In genomic region chr8:54435694-54436093, GRCm38 (mm10) we compare ENCODE assay signal across 26 mouse cellular contexts.
DNase-seq lines count a peak whose midpoint lies in the region; ATAC-seq and TF ChIP-seq lines count a peak whose summit lies in the region.
"Had no signal": no experiment of that assay in that cellular context is flagged by ENCODE, and none has a peak within 500 bp of the region (broad histone marks: within the 10 kb centered on the region; RNA-seq: fewer than 3 reads in every experiment).

No protein-coding gene starts in this region.

- H3K4me1 ChIP-seq in hindbrain, embryonic 11.5 days (replicated peaks; ENCODE audit: control insufficient read depth, insufficient read depth, low read length), result no peaks in the 10 kb centered on the region
- no peaks in the 10 kb centered on the region for H3K4me1 ChIP-seq in hindbrain, embryonic 14.5 days (replicated peaks; ENCODE audit: control insufficient read depth, insufficient read depth, low read length)
- H3K4me1 ChIP-seq in midbrain, embryonic 16.5 days (ENCODE audit: control insufficient read depth, insufficient read depth, low read length), result no peaks in the 10 kb centered on the region
- no peaks in the 10 kb centered on the region for H3K4me1 ChIP-seq in midbrain, embryonic 15.5 days
- H3K4me1 ChIP-seq: forebrain, embryonic 10.5 days; forebrain, embryonic 15.5 days; heart, embryonic 12.5 days; heart, embryonic 15.5 days; hindbrain, embryonic 10.5 days had no signal

- ATAC-seq in hindbrain, embryonic 11.5 days (ENCODE audit: low FRiP score), result no peak
- no peak for ATAC-seq in hindbrain, embryonic 14.5 days (ENCODE audit: low FRiP score)
- peak; percentile 56; the same call in 1 of the 2 replicates for ATAC-seq in midbrain, embryonic 16.5 days
- ATAC-seq in midbrain, embryonic 15.5 days (replicated peaks), result no peak
- ATAC-seq: activated CD4-positive, CD25-positive, alpha-beta regulatory T cell, adult 4 months; forebrain, embryonic 15.5 days; hindbrain, embryonic 16.5 days; inflammation-experienced regulatory T-cells, adult 6 months; intestine, embryonic 16.5 days had no signal

- H3K36me3 ChIP-seq in hindbrain, embryonic 11.5 days (ENCODE audit: control insufficient read depth, insufficient read depth, low read length), result no peaks in the 10 kb centered on the region
- H3K36me3 ChIP-seq in hindbrain, embryonic 14.5 days (replicated peaks; ENCODE audit: control insufficient read depth, insufficient read depth), result no peaks in the 10 kb centered on the region
- no peaks in the 10 kb centered on the region for H3K36me3 ChIP-seq in midbrain, embryonic 16.5 days (ENCODE audit: control insufficient read depth, insufficient read depth, low read length)
- H3K36me3 ChIP-seq in midbrain, embryonic 15.5 days (replicated peaks), result no peaks in the 10 kb centered on the region
- H3K36me3 ChIP-seq: forebrain, embryonic 10.5 days; forebrain, embryonic 15.5 days; heart, embryonic 12.5 days; heart, embryonic 15.5 days; hindbrain, embryonic 10.5 days had no signal

- 78% methylated on average over 5 of the region's 5 CpGs for WGBS in hindbrain, embryonic 11.5 days
- 57% methylated on average over 5 of the region's 5 CpGs for WGBS in hindbrain, embryonic 14.5 days
- WGBS in midbrain, embryonic 16.5 days, result 46% methylated on average over 5 of the region's 5 CpGs
- WGBS in midbrain, embryonic 15.5 days, result 61% methylated on average over 5 of the region's 5 CpGs

- H3K27ac ChIP-seq in hindbrain, embryonic 11.5 days (ENCODE audit: low read depth, low read length), result no peak overlapping the region
- no peak overlapping the region for H3K27ac ChIP-seq in hindbrain, embryonic 14.5 days
- no peak overlapping the region for H3K27ac ChIP-seq in midbrain, embryonic 16.5 days (ENCODE audit: low read length)
- no peak overlapping the region for H3K27ac ChIP-seq in midbrain, embryonic 15.5 days
- no peak overlapping the region for H3K27ac ChIP-seq in left cerebral cortex, adult 2 months
- H3K27ac ChIP-seq: forebrain, embryonic 10.5 days; forebrain, embryonic 15.5 days; heart, embryonic 15.5 days; hindbrain, embryonic 10.5 days had no signal

- H3K9ac ChIP-seq in hindbrain, embryonic 11.5 days (ENCODE audit: low read depth, low read length), result no peak overlapping the region
- no peak overlapping the region for H3K9ac ChIP-seq in hindbrain, embryonic 14.5 days
- H3K9ac ChIP-seq in midbrain, embryonic 16.5 days (ENCODE audit: low read depth, low read length), result no peak overlapping the region
- no peak overlapping the region for H3K9ac ChIP-seq in midbrain, embryonic 15.5 days
- H3K9ac ChIP-seq: forebrain, embryonic 15.5 days; heart, embryonic 12.5 days; heart, embryonic 15.5 days had no signal

- no peak for TF ChIP-seq CTCF in left cerebral cortex, adult 2 months (IDR thresholded peaks at IDR 0.05)

- H3K4me2 ChIP-seq in hindbrain, embryonic 11.5 days (replicated peaks; ENCODE audit: low read depth, low read length), result no peak overlapping the region
- no peak overlapping the region for H3K4me2 ChIP-seq in hindbrain, embryonic 14.5 days (replicated peaks)
- no peak overlapping the region for H3K4me2 ChIP-seq in midbrain, embryonic 16.5 days (ENCODE audit: low read length)
- no peak overlapping the region for H3K4me2 ChIP-seq in midbrain, embryonic 15.5 days
- H3K4me2 ChIP-seq: forebrain, embryonic 15.5 days; heart, embryonic 12.5 days; heart, embryonic 15.5 days had no signal

- DNase-seq in embryo, embryonic 10 days (ENCODE audit: low spot score), result peak; percentile 23
- DNase-seq in embryo, embryonic 11 days, result no peak
- DNase-seq in hindbrain, embryonic 11.5 days (ENCODE audit: low spot score), result peak; percentile 12
- DNase-seq in hindbrain, embryonic 14.5 days (ENCODE audit: low spot score), result no peak
- DNase-seq in left cerebral cortex, adult 2 months (ENCODE audit: extremely low spot score in 1 of 2, low spot score in 2 of 2), result no peak
- DNase-seq: adrenal gland, postnatal 10 days; adrenal gland, postnatal 36 days; cerebellum, adult 11-12 months; cerebellum, adult 8-10 months; cerebellum, postnatal 10 days; cerebellum, postnatal 36 days; gastrocnemius, postnatal 25 days; heart, adult 18-20 months; heart, postnatal 10 days; heart, postnatal 36 days had no signal

- intact Hi-C loops in left cerebral cortex, adult 2 months (cut with DNase I), result no loop called here

- H3K4me3 ChIP-seq in hindbrain, embryonic 11.5 days (ENCODE audit: low read depth, low read length), result no peak overlapping the region
- no peak overlapping the region for H3K4me3 ChIP-seq in hindbrain, embryonic 14.5 days (replicated peaks; ENCODE audit: low read length)
- H3K4me3 ChIP-seq in midbrain, embryonic 16.5 days (ENCODE audit: low read depth, low read length), result no peak overlapping the region
- no peak overlapping the region for H3K4me3 ChIP-seq in midbrain, embryonic 15.5 days
- H3K4me3 ChIP-seq in left cerebral cortex, adult 2 months, result no peak overlapping the region
- H3K4me3 ChIP-seq: forebrain, embryonic 10.5 days; forebrain, embryonic 15.5 days; heart, embryonic 12.5 days; heart, embryonic 15.5 days; hindbrain, embryonic 10.5 days had no signal

- no peaks in the 10 kb centered on the region for H3K27me3 ChIP-seq in hindbrain, embryonic 11.5 days (ENCODE audit: control insufficient read depth, insufficient read depth, low read length)
- no peaks in the 10 kb centered on the region for H3K27me3 ChIP-seq in hindbrain, embryonic 14.5 days (ENCODE audit: control insufficient read depth, insufficient read depth, low read length)
- no peaks in the 10 kb centered on the region for H3K27me3 ChIP-seq in midbrain, embryonic 16.5 days (ENCODE audit: control insufficient read depth, insufficient read depth, low read depth, low read length)
- H3K27me3 ChIP-seq in midbrain, embryonic 15.5 days (replicated peaks), result no peaks in the 10 kb centered on the region
- H3K27me3 ChIP-seq: forebrain, embryonic 15.5 days; heart, embryonic 12.5 days; heart, embryonic 15.5 days had no signal

- H3K9me3 ChIP-seq in hindbrain, embryonic 11.5 days (ENCODE audit: control insufficient read depth, low read length), result no peaks in the 10 kb centered on the region
- no peaks in the 10 kb centered on the region for H3K9me3 ChIP-seq in hindbrain, embryonic 14.5 days (ENCODE audit: control insufficient read depth, low read length)
- H3K9me3 ChIP-seq in midbrain, embryonic 16.5 days (replicated peaks; ENCODE audit: control insufficient read depth, low read length, poor library complexity, severe bottlenecking), result no peaks in the 10 kb centered on the region
- H3K9me3 ChIP-seq in midbrain, embryonic 15.5 days, result no peaks in the 10 kb centered on the region
- H3K9me3 ChIP-seq: forebrain, embryonic 10.5 days; forebrain, embryonic 15.5 days; heart, embryonic 12.5 days; heart, embryonic 15.5 days; hindbrain, embryonic 10.5 days had no signal

Comparison
In these comparisons a context has a peak if more than half of its experiments do, and no peak if none do; other contexts are left out.
1. DNase-seq: peak in embryo, embryonic 10 days (single experiment) and hindbrain, embryonic 11.5 days (single experiment); none in embryo, embryonic 11 days (single experiment), hindbrain, embryonic 14.5 days (single experiment) and left cerebral cortex, adult 2 months (0 of 2).